Mouse (Mus musculus): ENCODE measurements around the gene Calm1.

- TF ChIP-seq GATA1 (IDR thresholded peaks at IDR 0.05; ENCODE audit: low read length), result no peak
- TF ChIP-seq TAL1 (IDR thresholded peaks at IDR 0.05; ENCODE audit: low read length), result no peak
Observed at GRCm38 (mm10) chr12:100257779-100258178, 58.5 kb downstream of the Calm1 start.

Measured in erythroblast, embryonic 14.5 days (primary cell).